Mouse (Mus musculus) kidney, postnatal 14 days (tissue): ENCODE results near the gene Slc6a6.

ENCODE experiments used
- DNase-seq: peaks from one replicate; pipeline ENCODE4 v3.0.0; 2022; ENCODE audit warnings: mixed read lengths

Slc6a6 gene

GRCm38 (mm10) chr6:91683602-91684473, at the start of gene Slc6a6:
Slc6a6 (plus strand) TSS chr6:91684053.
- DNase-seq = peak; percentile 96

- no peak for DNase-seq
Observed at GRCm38 (mm10) chr6:91634417-91634816, 49.4 kb upstream of the Slc6a6 start.

GRCm38 (mm10) chr6:91634876-91635275, 49.0 kb upstream of the Slc6a6 start:
- DNase-seq = no peak

DNA sequence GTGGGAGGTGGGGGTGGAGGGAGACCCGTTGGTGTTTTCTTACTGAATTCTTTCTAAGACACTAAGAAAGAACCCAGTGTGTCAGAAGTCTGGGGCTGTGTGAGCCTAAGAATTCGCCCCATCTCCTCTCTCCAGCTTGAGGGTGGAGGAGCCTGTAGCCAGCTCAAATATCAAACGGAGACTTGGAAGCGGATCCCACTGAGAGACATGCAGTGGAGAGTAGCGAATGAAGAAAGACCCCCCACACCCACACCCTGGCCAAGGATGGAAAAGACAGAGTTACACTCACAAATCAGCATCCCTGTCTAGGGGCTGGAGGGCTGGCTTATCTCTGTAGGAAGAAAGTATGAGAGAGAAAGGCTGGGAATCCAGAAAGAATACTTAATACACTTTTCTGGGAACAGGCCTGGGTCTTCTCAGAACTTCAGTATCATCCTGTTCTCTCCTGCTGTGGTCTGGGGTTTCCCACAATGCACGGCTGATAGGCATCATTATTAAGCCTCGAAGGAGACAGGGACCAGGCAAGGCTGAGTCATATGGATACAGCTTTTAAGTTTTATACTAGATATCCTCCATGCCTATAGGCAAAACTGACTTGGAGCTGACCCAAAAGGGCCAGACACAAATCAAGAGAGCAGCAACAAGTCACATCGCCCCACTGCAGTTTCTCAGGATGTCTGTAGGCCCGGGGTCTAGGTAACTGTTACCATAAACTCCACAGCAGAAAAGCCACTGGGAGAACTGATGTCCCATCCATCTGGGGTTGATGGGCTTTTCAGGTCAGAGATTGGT, 45.5 kb upstream of the Slc6a6 start:
- no peak for DNase-seq

- DNase-seq = no peak
Observed at GRCm38 (mm10) chr6:91643011-91643410, 40.8 kb upstream of the Slc6a6 start.

DNA sequence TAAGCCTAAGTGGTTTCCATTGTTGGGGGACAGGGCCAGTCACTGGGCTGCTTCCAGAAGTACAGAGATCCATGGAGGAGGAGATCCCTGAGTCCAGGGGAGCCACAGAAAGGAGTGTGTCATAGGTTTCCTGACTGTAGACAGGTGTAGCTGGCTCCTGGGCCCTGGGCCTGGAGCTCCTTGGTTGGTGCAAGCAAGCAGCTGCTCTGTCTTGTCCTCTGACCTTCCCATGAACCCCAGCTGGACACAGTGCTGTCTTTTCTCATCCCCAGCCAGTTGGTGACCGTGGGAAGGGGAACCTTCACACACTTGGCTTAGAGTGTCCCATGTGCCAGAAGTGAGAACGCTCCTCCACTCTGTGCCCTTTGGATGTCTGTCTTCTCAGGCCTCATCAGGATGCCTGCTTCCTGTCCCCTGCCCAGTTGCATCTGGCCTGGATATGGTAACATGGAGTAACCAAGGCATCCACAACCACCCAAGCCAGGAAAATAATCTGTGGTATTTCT, 40.4 kb upstream of the Slc6a6 start:
- no peak for DNase-seq

DNA sequence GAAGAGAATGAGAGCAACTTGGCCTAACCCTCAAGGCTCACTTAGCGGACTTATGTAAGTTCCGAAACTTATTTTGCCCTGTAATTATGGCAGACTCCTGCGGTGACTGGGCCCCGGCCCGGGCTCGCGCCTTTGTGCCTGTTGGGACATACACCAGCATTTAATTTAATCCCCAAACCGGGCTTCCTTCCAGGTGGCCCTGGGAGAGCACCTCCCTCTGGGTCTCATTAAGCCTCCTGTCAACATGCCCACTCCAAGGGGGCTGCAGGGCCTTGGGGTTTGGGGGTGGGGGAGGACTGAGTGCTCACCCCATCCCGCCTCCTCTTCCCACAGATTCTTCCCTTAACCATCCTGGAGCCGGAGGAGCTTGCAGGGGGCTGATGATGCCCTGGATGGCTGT, 37.8 kb upstream of the Slc6a6 start:
- no peak for DNase-seq

GRCm38 (mm10) chr6:91646822-91647221, 37.0 kb upstream of the Slc6a6 start:
- DNase-seq = no peak

DNA sequence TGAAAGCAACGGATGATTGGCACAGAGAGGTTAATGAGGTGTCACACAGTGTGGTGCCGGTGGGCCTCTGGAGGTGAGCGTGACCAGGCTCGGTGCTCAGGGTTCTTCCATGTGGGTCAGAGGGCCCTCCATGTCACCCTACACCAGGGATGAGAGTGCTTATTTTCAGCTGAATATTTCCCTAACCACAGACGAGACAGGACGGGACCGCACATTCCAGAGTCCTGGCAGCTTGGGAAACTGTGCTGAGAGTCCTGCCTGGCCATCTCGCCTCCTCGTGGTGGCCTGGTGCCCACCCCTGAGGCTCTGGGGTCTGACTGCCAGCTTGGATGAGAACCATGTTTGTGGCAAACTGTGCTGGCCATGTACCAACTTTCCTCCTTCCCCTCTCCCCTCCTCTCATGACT, 36.5 kb upstream of the Slc6a6 start:
- DNase-seq = no peak

DNA sequence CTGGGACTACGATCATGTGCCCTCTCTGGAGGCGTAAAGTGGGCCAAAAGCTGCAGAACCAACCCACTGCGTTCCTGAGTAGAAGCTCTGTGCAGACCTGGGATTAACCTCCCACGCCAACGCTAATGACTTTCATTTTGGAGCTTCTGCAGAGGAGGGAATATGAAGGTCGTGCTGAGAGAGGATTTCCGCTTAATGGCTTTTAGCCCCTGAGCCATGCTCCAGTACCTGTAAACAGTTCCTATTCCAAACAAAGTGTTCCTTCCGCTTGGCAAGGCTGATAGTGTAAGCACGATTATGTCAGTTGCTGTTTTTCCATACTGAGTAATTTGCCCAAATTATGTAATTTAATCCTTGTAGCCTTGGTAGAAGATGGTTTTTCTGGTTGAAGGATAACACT, 33.6 kb upstream of the Slc6a6 start:
- DNase-seq = no peak

DNA sequence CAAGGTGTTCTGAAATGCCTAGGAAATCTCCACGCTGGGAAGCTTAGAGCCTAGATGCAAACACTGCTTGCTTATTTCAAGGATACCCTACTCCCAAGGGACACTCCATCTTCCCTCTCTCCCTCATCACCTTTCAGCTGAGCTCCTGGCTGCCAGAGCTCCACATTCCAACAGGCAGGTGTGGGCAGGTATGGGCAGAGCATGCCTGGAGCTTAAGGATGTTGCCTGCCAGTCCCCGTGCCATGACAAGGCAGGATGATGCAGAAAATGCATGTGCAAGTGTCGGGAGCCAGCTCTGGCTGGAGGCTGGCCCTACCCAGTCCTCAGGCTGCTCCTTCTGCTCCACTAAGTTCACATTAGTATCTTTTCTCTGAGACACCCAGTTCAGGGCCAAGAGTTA, 31.6 kb upstream of the Slc6a6 start:
- no peak for DNase-seq

- no peak for DNase-seq
Observed at GRCm38 (mm10) chr6:91655244-91655643, 28.6 kb upstream of the Slc6a6 start.

DNA sequence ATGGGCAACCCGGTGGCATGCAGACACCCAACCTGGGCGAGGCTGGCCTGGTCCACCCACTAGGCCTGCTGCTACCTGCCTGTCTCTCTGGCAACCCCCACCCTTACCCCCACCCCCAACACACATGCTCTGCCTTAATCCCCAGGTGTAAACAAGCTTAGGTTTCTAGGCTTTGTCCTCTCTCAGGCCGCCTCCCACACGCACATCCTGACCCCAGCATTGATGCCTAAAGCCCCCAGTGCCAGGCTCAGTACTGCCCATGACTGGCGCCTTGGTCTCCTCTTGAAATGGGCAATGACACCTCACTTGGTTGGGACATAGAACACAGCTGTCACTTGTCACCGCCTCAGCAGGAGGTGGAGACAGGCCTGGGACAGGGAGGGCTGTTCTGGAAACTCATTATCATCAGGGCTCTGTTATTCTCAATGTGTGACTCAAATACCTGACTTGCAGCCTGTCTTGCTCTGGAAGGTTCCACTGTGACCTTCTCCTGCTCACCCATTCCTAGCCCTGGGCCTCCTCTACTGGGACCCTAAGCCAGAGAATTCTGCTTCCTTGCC, 27.9 kb upstream of the Slc6a6 start:
- DNase-seq = no peak

- no peak for DNase-seq
Observed at GRCm38 (mm10) chr6:91658288-91658687, 25.6 kb upstream of the Slc6a6 start.

- peak; percentile 78 for DNase-seq
Observed at GRCm38 (mm10) chr6:91659841-91660509, 23.9 kb upstream of the Slc6a6 start.

DNA sequence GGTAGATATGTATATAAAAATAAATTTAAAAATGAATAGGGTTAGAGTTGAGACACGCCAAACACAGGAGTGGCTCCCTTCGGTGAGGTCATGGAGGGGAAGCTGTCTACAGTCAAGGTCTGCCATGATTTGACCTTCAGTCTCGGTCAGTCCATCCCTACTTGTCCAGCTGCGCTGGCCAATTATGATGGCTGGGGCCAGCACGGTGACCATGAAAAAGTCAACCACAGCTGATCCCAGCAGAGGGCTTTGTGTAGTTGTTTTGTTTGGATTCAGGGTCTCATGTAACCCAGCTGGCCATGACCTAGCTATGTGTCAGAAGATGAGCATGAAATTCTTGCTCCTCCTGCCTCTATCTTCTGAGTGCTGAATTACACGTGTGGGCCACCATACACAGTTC, 21.6 kb upstream of the Slc6a6 start:
- DNase-seq = no peak

DNA sequence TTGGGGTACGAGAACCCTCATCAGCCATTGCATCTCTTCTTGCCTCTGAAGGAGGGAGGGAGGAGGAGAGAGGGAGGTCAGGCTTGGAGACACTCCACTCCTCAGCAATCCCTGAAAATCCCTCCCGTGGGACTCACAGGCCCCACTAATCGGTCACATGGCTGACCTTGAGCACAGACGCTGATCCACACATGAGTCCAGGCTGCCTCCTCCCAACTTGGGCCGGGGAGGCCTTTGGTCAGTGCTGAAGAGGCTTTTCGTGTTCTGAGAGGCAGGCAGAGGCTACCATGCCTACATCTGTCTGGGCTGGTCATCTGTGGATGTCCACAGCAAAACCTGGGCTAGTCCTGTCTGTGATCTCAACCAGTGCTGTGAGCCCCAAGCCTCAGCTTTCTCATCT, 20.2 kb upstream of the Slc6a6 start:
- no peak for DNase-seq

- DNase-seq = no peak
Observed at GRCm38 (mm10) chr6:91665267-91665666, 18.6 kb upstream of the Slc6a6 start.

GRCm38 (mm10) chr6:91665990-91666700, 17.7 kb upstream of the Slc6a6 start:
- no peak for DNase-seq

DNA sequence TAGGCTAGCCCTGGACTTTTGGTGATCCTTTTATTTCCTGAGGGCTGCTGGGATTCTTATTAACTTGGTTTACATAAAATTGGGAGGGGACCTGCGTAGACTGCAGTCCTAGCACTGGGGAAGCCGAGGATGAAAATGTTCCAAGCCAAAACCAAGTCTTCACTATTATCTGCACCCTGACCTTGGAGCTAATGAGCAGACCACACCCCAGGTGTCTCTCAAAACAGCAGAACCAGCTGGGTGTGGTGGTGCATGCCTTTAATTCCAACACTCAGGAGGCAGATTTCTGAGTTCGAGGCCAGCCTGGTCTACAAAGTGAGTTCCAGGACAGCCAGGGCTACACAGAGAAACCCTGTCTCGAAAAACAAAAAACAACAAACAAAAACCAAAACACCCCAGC, 16.7 kb upstream of the Slc6a6 start:
- DNase-seq = no peak

DNA sequence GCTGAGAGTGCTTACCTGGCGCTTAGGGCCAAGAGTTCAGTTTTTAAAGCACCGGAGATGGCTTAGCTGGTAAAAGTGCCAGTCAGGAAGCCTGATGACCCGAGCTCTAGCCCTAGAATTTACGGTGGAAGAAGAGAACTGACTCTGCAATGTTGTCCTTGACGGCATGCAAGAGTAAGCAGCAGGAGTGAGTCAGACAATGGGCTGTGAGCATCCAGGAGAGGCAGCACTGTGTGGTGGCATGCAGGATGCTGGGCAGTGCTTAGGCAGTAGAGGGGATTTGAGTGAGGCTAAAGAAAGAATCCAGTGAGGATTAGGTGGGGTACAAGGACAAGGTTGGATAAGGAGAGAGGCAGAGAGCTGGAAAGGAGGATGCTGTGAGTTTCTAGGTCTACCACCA, 15.6 kb upstream of the Slc6a6 start:
- DNase-seq = no peak

DNA sequence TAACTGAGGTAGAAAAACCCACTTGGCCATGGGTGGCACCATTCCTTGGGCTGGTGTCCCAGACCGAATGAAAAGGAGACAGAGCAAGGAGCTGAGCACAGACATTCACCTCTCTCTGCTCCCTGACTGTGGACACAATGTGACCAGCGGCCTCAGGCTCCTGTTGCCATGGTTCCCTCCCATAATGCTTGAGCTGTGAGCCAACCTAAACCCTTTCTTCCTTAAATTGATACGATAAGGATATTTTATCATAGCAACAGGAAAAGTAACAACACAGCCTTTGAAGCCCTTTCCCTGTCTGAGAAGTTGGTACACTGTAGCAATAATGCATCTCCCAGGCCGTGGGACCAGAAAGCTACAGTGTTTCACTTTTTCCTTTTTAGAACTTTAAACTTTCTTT, 14.6 kb upstream of the Slc6a6 start:
- no peak for DNase-seq
